Mouse (Mus musculus) heart, embryonic 11.5 days (tissue): ENCODE data around the gene Ube2e1. TPM values are rescaled to one million over a fixed set of nuclear protein-coding genes. Genes with fewer than 3 reads are reported as not detected.
A peak's percentile ranks its signal among the peaks of the same experiment; 100 is the strongest.

ENCODE experiments used
- ATAC-seq: fragments of 200-750 bp; cut with Nextera tagmentation; replicated peaks from 2 replicates; pipeline ENCODE4 v1.8.0; 2017; ENCODE audit warnings: moderate library complexity; ENCODE audit not compliant: insufficient number of reproducible peaks, low FRiP score, low TSS enrichment
- H3K27ac ChIP-seq: fragments of 300-500 bp; sonication (generic); 2 replicates; pipeline ENCODE4 v1.5.1; 2014; ENCODE audit warnings: mild to moderate bottlenecking, low read depth, low read length
- H3K27me3 ChIP-seq: fragments of 300-500 bp; sonication (generic); 2 replicates; pipeline ENCODE4 v1.6.1; 2014; ENCODE audit warnings: mild to moderate bottlenecking, low read length, mixed read lengths; ENCODE audit not compliant: control insufficient read depth, insufficient read depth
- H3K36me3 ChIP-seq: fragments of 300-500 bp; sonication (generic); 2 replicates; pipeline ENCODE4 v1.6.1; 2014; ENCODE audit warnings: mild to moderate bottlenecking, low read length, moderate library complexity, mixed read lengths; ENCODE audit not compliant: control insufficient read depth, insufficient read depth
- H3K4me1 ChIP-seq: fragments of 300-500 bp; sonication (generic); 2 replicates; pipeline ENCODE4 v1.6.1; 2014; ENCODE audit warnings: low read length; ENCODE audit not compliant: control insufficient read depth, insufficient read depth
- H3K4me2 ChIP-seq: fragments of 300-500 bp; sonication (generic); 2 replicates; pipeline ENCODE4 v1.6.1; 2014; ENCODE audit warnings: mild to moderate bottlenecking, moderate library complexity
- H3K4me3 ChIP-seq: fragments of 300-500 bp; sonication (generic); 2 replicates; pipeline ENCODE4 v1.5.1; 2014; ENCODE audit warnings: low read depth, low read length
- H3K9ac ChIP-seq: fragments of 300-500 bp; sonication (generic); 2 replicates; pipeline ENCODE4 v1.6.1; 2014; ENCODE audit warnings: mild to moderate bottlenecking, low read depth, low read length, moderate library complexity
- H3K9me3 ChIP-seq: fragments of 300-500 bp; sonication (generic); replicated peaks from 2 replicates; pipeline ENCODE4 v1.6.1; 2016; ENCODE audit warnings: low read length; ENCODE audit not compliant: control insufficient read depth
- WGBS: fragments of 180-500 bp; shearing (Covaris S2); extraction: QIAGEN DNeasy Blood & Tissue Kit; methylation state at CpG from one replicate; pipeline ENCODE4 v1.1.7; 2014; ENCODE audit not compliant: insufficient replicate concordance; 5-methylcytosine and 5-hydroxymethylcytosine counted together
- polyA plus RNA-seq: library from polyadenylated mRNA; unstranded; fragments of >200 nt; fragmentation: Nextera tagmentation; extraction: Ambion mirVana; gene quantifications from 2 replicates; pipeline ENCODE4 v1.2.1, GENCODE M21; 2014

Ube2e1 gene
- polyA plus RNA-seq, 1 experiment from 2014 or later: 27.5 TPM

DNA sequence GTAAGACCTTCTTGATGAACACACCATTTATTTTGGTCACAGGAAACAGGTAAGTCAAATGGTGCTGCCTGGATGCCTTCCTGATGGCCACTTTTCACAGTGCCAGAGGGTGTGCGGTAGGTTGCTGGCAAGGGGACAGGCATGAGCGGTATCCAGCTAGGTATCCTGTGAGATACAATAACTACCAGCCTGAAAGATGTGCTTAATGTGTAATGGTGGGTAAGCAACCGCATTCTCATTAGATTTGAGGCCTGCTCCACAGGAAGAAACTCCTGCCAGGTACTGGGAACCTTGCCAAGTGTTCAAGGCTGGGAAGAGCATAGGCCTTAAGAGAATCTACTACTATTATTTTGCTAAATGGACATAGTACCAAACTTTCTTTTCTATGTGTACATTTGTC is 9.4 kb upstream of the Ube2e1 start:
- no peak for ATAC-seq
- H3K9me3 ChIP-seq: no peaks in the 10 kb centered on the region
- H3K4me2 ChIP-seq: no peak overlapping the region
- no peak overlapping the region for H3K4me3 ChIP-seq
- WGBS: 82% methylated on average over 3 of the region's 3 CpGs
- no peak overlapping the region for H3K9ac ChIP-seq
- H3K4me1 ChIP-seq: no peaks in the 10 kb centered on the region
- H3K27me3 ChIP-seq: no peaks in the 10 kb centered on the region
- H3K36me3 ChIP-seq: no peaks in the 10 kb centered on the region
- no peak overlapping the region for H3K27ac ChIP-seq

DNA sequence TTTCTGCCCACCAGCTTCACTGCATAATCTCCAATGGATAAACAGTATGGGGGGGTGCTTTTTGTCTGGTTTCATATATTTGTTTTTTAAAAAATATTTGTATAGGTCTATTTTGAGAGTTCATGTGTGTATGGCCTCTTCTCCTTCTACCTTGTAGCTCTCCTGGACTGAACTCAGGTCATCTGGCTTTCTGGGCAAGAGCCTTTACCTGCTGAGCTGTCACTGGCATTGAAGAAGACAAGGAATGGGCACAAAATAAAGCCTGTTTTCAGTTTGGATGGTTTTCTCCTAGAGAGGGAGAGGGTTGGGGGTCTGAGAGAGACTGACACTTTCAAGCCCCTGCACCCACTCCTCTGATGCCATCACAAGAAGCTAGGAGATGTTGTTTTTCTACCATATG is 4.4 kb upstream of the Ube2e1 start:
- Histone ChIP-seq H3K9ac (no peak overlapping the region), H3K27me3 (no peaks in the 10 kb centered on the region), H3K36me3 (no peaks in the 10 kb centered on the region), H3K4me1 (no peaks in the 10 kb centered on the region), H3K4me3 (no peak overlapping the region), H3K27ac (no peak overlapping the region), H3K4me2 (no peak overlapping the region), H3K9me3 (no peaks in the 10 kb centered on the region)
- ATAC-seq: no peak

GRCm38 (mm10) chr14:18330789-18331692 is 618 bp downstream of the Ube2e1 start:
- H3K27me3 ChIP-seq: no peaks in the 10 kb centered on the region
- peak overlapping the region; percentile 94 for H3K4me3 ChIP-seq
- H3K4me2 ChIP-seq: peak overlapping the region; percentile 92
- peak; percentile 70; the same call in 1 of the 2 replicates for ATAC-seq
- under 1% methylated on average over 54 of the region's 99 CpGs for WGBS
- peak overlapping the region; percentile 93 for H3K9ac ChIP-seq
- H3K9me3 ChIP-seq: no peaks in the 10 kb centered on the region
- H3K27ac ChIP-seq: peak overlapping the region; percentile 50; the same call in 1 of the 2 replicates
- H3K36me3 ChIP-seq: no peaks in the 10 kb centered on the region
- H3K4me1 ChIP-seq: peaks cover 5% of the 10 kb centered on the region; the same call in 1 of the 2 replicates

DNA sequence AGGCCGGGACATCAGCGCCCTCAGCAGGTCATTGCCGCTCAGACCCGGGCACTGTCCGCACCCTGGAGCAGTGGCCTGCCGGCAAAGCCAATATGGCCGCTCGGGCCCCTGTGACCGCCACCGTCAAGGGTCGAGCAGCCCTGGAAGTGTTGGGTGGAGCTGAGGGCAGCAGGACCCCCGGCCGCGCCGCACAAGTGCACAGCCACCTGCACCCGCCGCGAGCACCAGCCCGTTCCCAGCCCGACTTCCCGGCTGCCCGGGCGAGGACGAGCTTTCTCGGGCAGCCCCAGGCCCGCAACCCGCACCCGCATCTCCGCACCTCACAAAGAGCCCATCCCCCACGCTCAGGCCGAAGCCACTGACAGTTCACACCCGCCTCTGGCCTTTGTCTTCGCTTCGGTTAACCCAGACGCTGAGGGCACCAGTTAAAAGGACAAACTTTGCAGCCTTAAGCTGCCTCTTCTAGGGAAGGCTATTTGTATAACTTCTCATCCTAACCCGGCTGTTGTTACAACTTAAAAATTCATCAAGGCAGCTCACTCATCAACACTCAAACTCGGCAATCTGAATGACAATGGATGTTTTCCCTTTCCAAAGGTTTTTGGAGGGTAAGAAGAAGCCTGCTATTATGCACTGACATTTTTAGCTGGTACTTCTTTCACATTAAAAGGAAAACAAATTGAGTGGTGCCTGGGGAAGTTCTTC is 4.5 kb downstream of the Ube2e1 start:
- no peak overlapping the region for H3K27ac ChIP-seq
- peak overlapping the region; percentile 85 for H3K9ac ChIP-seq
- no peaks in the 10 kb centered on the region for H3K9me3 ChIP-seq
- under 1% methylated on average over 31 of the region's 37 CpGs for WGBS
- H3K36me3 ChIP-seq: no peaks in the 10 kb centered on the region
- H3K4me3 ChIP-seq: peak overlapping the region; percentile 57
- ATAC-seq: peak; percentile 75
- no peaks in the 10 kb centered on the region for H3K27me3 ChIP-seq
- peaks cover 5% of the 10 kb centered on the region; the same call in 1 of the 2 replicates for H3K4me1 ChIP-seq
- peak overlapping the region; percentile 87 for H3K4me2 ChIP-seq

DNA sequence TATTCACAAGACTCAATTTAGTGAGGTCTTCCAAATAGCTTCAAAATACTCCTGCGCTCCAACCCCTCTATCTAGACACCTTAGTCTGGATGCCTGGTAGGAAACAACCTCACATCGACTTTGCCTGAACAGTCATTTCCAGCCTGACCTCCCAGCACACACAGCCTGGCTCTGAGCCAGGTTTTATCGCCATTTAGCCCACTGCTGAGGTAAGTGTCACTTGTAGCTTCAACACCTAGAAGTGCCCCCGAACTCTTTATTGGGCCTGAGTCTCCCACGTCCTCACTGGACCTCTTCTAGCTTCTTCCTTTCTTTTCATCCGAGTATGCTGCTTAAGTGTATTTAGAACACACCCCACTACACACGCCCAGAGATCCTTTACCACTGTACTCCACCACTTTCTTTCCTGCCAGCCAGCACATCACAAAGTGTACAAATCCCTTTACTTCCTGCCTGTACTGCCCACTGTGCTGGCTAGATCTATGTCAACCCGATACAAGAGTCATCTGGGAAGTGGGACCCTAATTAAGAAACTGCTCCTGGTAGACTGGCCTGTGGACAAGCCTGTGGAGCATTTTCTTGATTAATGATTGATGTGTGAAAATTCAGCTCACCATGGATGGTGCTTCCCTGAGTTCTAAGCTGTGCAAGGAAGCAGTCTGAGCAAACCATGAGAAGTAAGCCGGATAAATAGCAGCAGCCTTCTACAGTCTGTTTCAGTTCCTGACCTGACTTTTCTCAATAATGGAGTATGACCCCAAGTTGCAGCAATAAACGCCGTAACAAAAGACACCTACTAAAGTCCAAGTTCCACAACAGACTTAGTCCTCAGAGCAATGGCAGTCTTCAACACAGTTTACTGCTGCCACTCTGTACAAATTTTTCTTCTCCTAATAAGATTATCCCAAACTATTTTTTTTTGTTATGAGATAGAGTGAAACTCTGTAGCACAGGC is 13.9 kb downstream of the Ube2e1 start:
- Histone ChIP-seq H3K4me2 (peak overlapping the region; percentile 41), H3K36me3 (no peaks in the 10 kb centered on the region), H3K4me3 (no peak overlapping the region), H3K9me3 (no peaks in the 10 kb centered on the region), H3K9ac (no peak overlapping the region), H3K27me3 (no peaks in the 10 kb centered on the region), H3K27ac (no peak overlapping the region), H3K4me1 (peaks cover 10% of the 10 kb centered on the region)
- peak; percentile 65 for ATAC-seq
- WGBS: 47% methylated on average over 11 of the region's 11 CpGs

GRCm38 (mm10) chr14:18304165-18304564 is 27.5 kb downstream of the Ube2e1 start:
- no peak for ATAC-seq
- no peaks in the 10 kb centered on the region for H3K27me3 ChIP-seq
- no peak overlapping the region for H3K4me2 ChIP-seq
- no peaks in the 10 kb centered on the region for H3K9me3 ChIP-seq
- H3K36me3 ChIP-seq: no peaks in the 10 kb centered on the region
- H3K27ac ChIP-seq: no peak overlapping the region
- 95% methylated on average over 5 of the region's 5 CpGs for WGBS
- no peak overlapping the region for H3K4me3 ChIP-seq
- no peak overlapping the region for H3K9ac ChIP-seq
- peaks cover 22% of the 10 kb centered on the region for H3K4me1 ChIP-seq

DNA sequence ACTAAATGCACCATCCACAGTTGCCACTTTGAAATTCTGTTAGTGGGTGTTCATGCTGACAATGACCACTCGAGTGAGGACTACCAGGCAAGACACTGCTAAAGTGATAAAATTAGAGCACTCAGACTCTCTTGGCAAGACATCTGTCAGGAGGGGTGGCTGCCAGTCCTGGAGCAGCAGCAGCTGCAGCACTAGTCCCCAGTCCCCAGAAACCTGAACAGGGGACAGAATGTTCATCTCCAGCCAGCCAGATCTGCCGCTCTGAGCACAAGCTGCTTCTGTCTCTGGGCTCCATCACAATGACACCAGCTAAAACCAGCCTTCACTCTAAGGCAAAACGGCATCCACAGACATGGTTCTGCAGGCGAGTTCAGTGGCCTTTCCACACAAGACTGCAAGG is 28.4 kb downstream of the Ube2e1 start:
- Histone ChIP-seq H3K9me3 (no peaks in the 10 kb centered on the region), H3K4me2 (no peak overlapping the region), H3K36me3 (no peaks in the 10 kb centered on the region), H3K4me1 (peaks cover 22% of the 10 kb centered on the region), H3K27ac (no peak overlapping the region), H3K4me3 (no peak overlapping the region), H3K27me3 (no peaks in the 10 kb centered on the region), H3K9ac (no peak overlapping the region)
- ATAC-seq: no peak
- WGBS: 45% methylated on average over 4 of the region's 4 CpGs

GRCm38 (mm10) chr14:18302750-18303149 is 28.9 kb downstream of the Ube2e1 start:
- Histone ChIP-seq H3K27ac (no peak overlapping the region), H3K36me3 (no peaks in the 10 kb centered on the region), H3K9me3 (no peaks in the 10 kb centered on the region), H3K4me1 (peaks cover 22% of the 10 kb centered on the region), H3K27me3 (no peaks in the 10 kb centered on the region), H3K4me3 (no peak overlapping the region), H3K4me2 (no peak overlapping the region), H3K9ac (no peak overlapping the region)
- WGBS: 68% methylated on average over 3 of the region's 3 CpGs
- ATAC-seq: no peak
